Mouse (Mus musculus): ENCODE data around the gene Proser3.

DNA sequence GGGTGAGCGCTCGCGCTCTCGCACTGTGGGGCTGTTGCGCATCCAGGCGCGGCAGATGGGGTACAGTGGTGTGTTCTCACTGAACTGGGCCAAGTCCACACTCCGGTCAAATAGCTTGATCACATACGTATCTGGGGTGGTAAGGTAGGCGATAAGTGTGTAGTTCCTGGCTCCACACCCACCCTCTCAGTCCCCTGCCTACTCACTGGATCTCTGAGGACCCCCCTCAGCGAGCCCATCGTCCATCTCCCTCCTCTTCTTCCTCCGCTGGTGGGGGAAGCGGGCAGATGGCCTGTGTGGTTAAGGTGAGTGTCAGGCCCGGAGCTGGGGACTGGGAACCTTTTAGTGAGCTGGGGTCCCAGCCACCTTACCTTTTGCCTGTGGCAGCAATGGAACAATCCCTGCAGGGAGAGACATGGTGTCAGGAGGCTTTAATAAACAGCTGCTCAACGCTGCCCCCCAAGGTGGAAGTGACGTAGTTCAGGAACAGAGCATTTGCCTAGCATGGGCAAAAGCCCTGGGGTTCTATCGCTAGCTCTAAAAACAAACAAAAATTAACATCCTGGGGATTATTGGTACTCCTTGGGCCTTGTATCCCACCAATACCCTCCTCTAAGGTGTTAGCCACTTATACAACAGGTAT, 4.9 kb upstream of the Proser3 start:
- TF ChIP-seq EP300 (IDR thresholded peaks at IDR 0.05; ENCODE audit: low read depth): no peak
- no peak for TF ChIP-seq CTCF (IDR thresholded peaks at IDR 0.05; ENCODE audit: low read depth)

All from heart, postnatal 0 days (tissue).